Mouse (Mus musculus) heart, adult 2 months (tissue): ENCODE data around the gene Pcbp4. TPM values are rescaled to one million over a fixed set of nuclear protein-coding genes. Genes with fewer than 3 reads are reported as not detected.

ENCODE experiments used
- DNase-seq, 2 experiments: peaks; one replicate each; pipeline ENCODE4 v3.0.0; 2021
- H3K27ac ChIP-seq: fragments of 200-600 bp; 2 replicates; pipeline ENCODE4 v1.8.1; 2022
- H3K27me3 ChIP-seq: fragments of 200-500 bp; 2 replicates; pipeline ENCODE4 v1.6.1; 2012; ENCODE audit warnings: mild to moderate bottlenecking, low read length, inconsistent platforms, mixed read lengths; ENCODE audit not compliant: control insufficient read depth, insufficient read depth
- H3K36me3 ChIP-seq: fragments of 200-500 bp; 2 replicates; pipeline ENCODE4 v1.6.1; 2012; ENCODE audit warnings: low read length, inconsistent platforms; ENCODE audit not compliant: control insufficient read depth, insufficient read depth
- H3K4me1 ChIP-seq: fragments of 200-500 bp; 2 replicates; pipeline ENCODE4 v1.6.1; 2011; ENCODE audit warnings: low read length; ENCODE audit not compliant: control insufficient read depth, insufficient read depth
- H3K4me3 ChIP-seq: fragments of 200-600 bp; 2 replicates; pipeline ENCODE4 v1.8.1; 2022
- H3K79me2 ChIP-seq: fragments of 200-500 bp; replicated peaks from 2 replicates; pipeline ENCODE4 v1.6.1; 2012; ENCODE audit warnings: mild to moderate bottlenecking, inconsistent platforms, low read length, moderate library complexity, mixed read lengths; ENCODE audit not compliant: control insufficient read depth, insufficient read depth
- H3K9ac ChIP-seq: fragments of 200-500 bp; 2 replicates; pipeline ENCODE4 v1.6.1; 2012; ENCODE audit warnings: low read depth, mild to moderate bottlenecking, control low read depth, inconsistent platforms, low read length, mixed read lengths
- CTCF ChIP-seq: fragments of 200-600 bp; IDR thresholded peaks from 2 replicates; pipeline ENCODE4 v1.8.1; 2022; ENCODE audit warnings: antibody characterized with exemption, mild to moderate bottlenecking, moderate library complexity
- EP300 ChIP-seq: fragments of 200-500 bp; IDR thresholded peaks from 2 replicates; pipeline ENCODE4 v1.6.1; 2011; ENCODE audit warnings: low read depth, low read length, control low read depth; ENCODE audit not compliant: insufficient read depth
- POLR2A ChIP-seq: fragments of 200-500 bp; IDR thresholded peaks from 2 replicates; pipeline ENCODE4 v1.6.1; 2011; ENCODE audit warnings: mild to moderate bottlenecking, low read depth, low read length, control low read depth; ENCODE audit not compliant: insufficient read depth
- WGBS: fragments of 180-500 bp; shearing (Covaris S2); methylation state at CpG from one replicate; pipeline ENCODE4 v1.1.7; 2018; 5-methylcytosine and 5-hydroxymethylcytosine counted together
- intact Hi-C: fragments of 180-260 bp; cut with DNase I; formaldehyde crosslinking; loops from one replicate; pipeline ENCODE4 v1.15.1; 2025
- polyA plus RNA-seq: library from polyadenylated mRNA; depleted of rRNA; stranded (reverse); fragments of >200 nt; gene quantifications from 2 replicates; pipeline ENCODE4 v1.2.3, GENCODE M21; 2012
- total RNA-seq, 2 experiments: library from RNA; stranded (reverse); gene quantifications; 2 replicates each; pipeline ENCODE4 v1.2.3; 2021

Gene Pcbp4
- total and polyA plus RNA-seq, 3 experiments, result 70.0 to 92.8 (median 74.6) TPM

- no peaks in the 10 kb centered on the region for H3K79me2 ChIP-seq
- no peaks in the 10 kb centered on the region for H3K36me3 ChIP-seq
- WGBS, result 93% methylated on average over 7 of the region's 7 CpGs
- no peak overlapping the region for H3K4me3 ChIP-seq
- H3K4me1 ChIP-seq, result peaks cover 4% of the 10 kb centered on the region; the same call in 1 of the 2 replicates
- no peak overlapping the region for H3K27ac ChIP-seq
- TF ChIP-seq POLR2A (no peak), EP300 (no peak), CTCF (no peak)
- H3K9ac ChIP-seq, result no peak overlapping the region
- intact Hi-C loops, result no loop called here
- no peak for DNase-seq
- no peaks in the 10 kb centered on the region for H3K27me3 ChIP-seq
Observed at GRCm38 (mm10) chr9:106467746-106468145, 14.7 kb downstream of the Pcbp4 start.

- Histone ChIP-seq H3K36me3 (no peaks in the 10 kb centered on the region), H3K4me1 (peaks cover 5% of the 10 kb centered on the region), H3K4me3 (no peak overlapping the region), H3K79me2 (no peaks in the 10 kb centered on the region), H3K27ac (no peak overlapping the region), H3K27me3 (no peaks in the 10 kb centered on the region), H3K9ac (no peak overlapping the region)
- TF ChIP-seq EP300, result no peak
- TF ChIP-seq CTCF, result 0 out of 2 replicates have a peak, but pooled peaks have one; percentile 15
- 52% methylated on average over 6 of the region's 6 CpGs for WGBS
- intact Hi-C loops, result no loop called here
- DNase-seq, result no peak
Observed at GRCm38 (mm10) chr9:106469317-106469716, 16.2 kb downstream of the Pcbp4 start.

- no peak overlapping the region for H3K27ac ChIP-seq
- no peaks in the 10 kb centered on the region for H3K36me3 ChIP-seq
- no peaks in the 10 kb centered on the region for H3K79me2 ChIP-seq
- peaks cover 6% of the 10 kb centered on the region for H3K4me1 ChIP-seq
- H3K4me3 ChIP-seq, result no peak overlapping the region
- WGBS, result 45% methylated on average over 9 of the region's 9 CpGs
- TF ChIP-seq CTCF (no peak), POLR2A (no peak), EP300 (no peak)
- H3K9ac ChIP-seq, result no peak overlapping the region
- H3K27me3 ChIP-seq, result no peaks in the 10 kb centered on the region
- no peak for DNase-seq
- intact Hi-C loops, result no loop called here
Observed at GRCm38 (mm10) chr9:106469776-106470175, 16.7 kb downstream of the Pcbp4 start.

- Histone ChIP-seq H3K4me1 (peaks cover 7% of the 10 kb centered on the region), H3K79me2 (no peaks in the 10 kb centered on the region), H3K27ac (peak overlapping the region; percentile 75), H3K27me3 (no peaks in the 10 kb centered on the region), H3K36me3 (no peaks in the 10 kb centered on the region), H3K4me3 (peak overlapping the region; percentile 12; the same call in 1 of the 2 replicates), H3K9ac (no peak overlapping the region; the same call in 1 of the 2 replicates)
- intact Hi-C loops, result no loop called here
- peak in 1 of 2 experiments; percentile 16 for DNase-seq
- TF ChIP-seq EP300 (no peak), POLR2A (no peak), CTCF (no peak)
- 79% methylated on average over 14 of the region's 14 CpGs for WGBS
Observed at GRCm38 (mm10) chr9:106470991-106471750, 18.1 kb downstream of the Pcbp4 start.

GRCm38 (mm10) chr9:106471892-106472291 is 18.8 kb downstream of the Pcbp4 start:
- Histone ChIP-seq H3K36me3 (no peaks in the 10 kb centered on the region), H3K27ac (peak overlapping the region; percentile 75), H3K27me3 (no peaks in the 10 kb centered on the region), H3K9ac (peak overlapping the region; percentile 62), H3K79me2 (no peaks in the 10 kb centered on the region), H3K4me1 (peaks cover 9% of the 10 kb centered on the region), H3K4me3 (peak overlapping the region; percentile 12; the same call in 1 of the 2 replicates)
- TF ChIP-seq POLR2A (peak; percentile 70), CTCF (peak; percentile 38), EP300 (no peak)
- peak; percentile 76 to 85 for DNase-seq
- 23% methylated on average over 5 of the region's 5 CpGs for WGBS
- intact Hi-C loops, result no loop called here

GRCm38 (mm10) chr9:106472321-106472720 is 19.2 kb downstream of the Pcbp4 start:
- intact Hi-C loops, result no loop called here
- Histone ChIP-seq H3K4me1 (peaks cover 9% of the 10 kb centered on the region), H3K27ac (peak overlapping the region; percentile 75), H3K9ac (no peak overlapping the region), H3K36me3 (no peaks in the 10 kb centered on the region), H3K27me3 (no peaks in the 10 kb centered on the region), H3K79me2 (no peaks in the 10 kb centered on the region), H3K4me3 (no peak overlapping the region)
- TF ChIP-seq POLR2A (no peak), CTCF (no peak), EP300 (no peak)
- no peak for DNase-seq
- WGBS, result 48% methylated on average over 4 of the region's 4 CpGs
